Mouse (Mus musculus) ES-Bruce4 (cell line): ENCODE measurements around the gene Car11. TPM values are rescaled to one million over a fixed set of nuclear protein-coding genes. Genes with fewer than 3 reads are reported as not detected.

ENCODE experiments used
- H3K27ac ChIP-seq: 2 replicates; pipeline ENCODE4 v1.5.1; 2012; ENCODE audit warnings: low read length, inconsistent platforms; ENCODE audit not compliant: insufficient read depth
- H3K27me3 ChIP-seq: 2 replicates; pipeline ENCODE4 v1.6.1; 2012; ENCODE audit warnings: mild to moderate bottlenecking, low read length, inconsistent platforms; ENCODE audit not compliant: control insufficient read depth, poor library complexity, insufficient read depth, severe bottlenecking
- H3K36me3 ChIP-seq: 2 replicates; pipeline ENCODE4 v1.6.1; 2012; ENCODE audit warnings: inconsistent platforms, mild to moderate bottlenecking, low read length, moderate library complexity; ENCODE audit not compliant: control insufficient read depth, poor library complexity, insufficient read depth, severe bottlenecking
- H3K4me1 ChIP-seq: one replicate; pipeline ENCODE4 v1.8.1; 2011; ENCODE audit warnings: low read length; ENCODE audit not compliant: control insufficient read depth, insufficient read depth
- H3K4me3 ChIP-seq: 2 replicates; pipeline ENCODE4 v1.5.1; 2011; ENCODE audit warnings: low read depth, mild to moderate bottlenecking, low read length
- H3K9ac ChIP-seq: 2 replicates; pipeline ENCODE4 v1.6.1; 2012; ENCODE audit warnings: low read depth, mild to moderate bottlenecking, inconsistent platforms; ENCODE audit not compliant: poor library complexity, severe bottlenecking
- H3K9me3 ChIP-seq: replicated peaks from 2 replicates; pipeline ENCODE4 v1.6.1; 2012; ENCODE audit warnings: mild to moderate bottlenecking, low read length, inconsistent platforms; ENCODE audit not compliant: control insufficient read depth, poor library complexity, insufficient read depth, severe bottlenecking
- CTCF ChIP-seq: IDR thresholded peaks from one replicate; pipeline ENCODE4 v1.8.1; 2011; ENCODE audit warnings: low read depth, low read length
- EP300 ChIP-seq: IDR thresholded peaks from 2 replicates; pipeline ENCODE4 v1.6.1; 2011; ENCODE audit warnings: low read depth, low read length; ENCODE audit not compliant: insufficient read depth
- POLR2A ChIP-seq: IDR thresholded peaks from one replicate; pipeline ENCODE4 v1.8.1; 2011; ENCODE audit warnings: low read length; ENCODE audit not compliant: insufficient read depth
- polyA plus RNA-seq: library from polyadenylated mRNA; stranded (reverse); fragments of >200 nt; gene quantifications from 2 replicates; pipeline ENCODE4 v1.2.4, GENCODE M21; 2011; ENCODE audit warnings: low read depth; ENCODE audit not compliant: missing spikeins, insufficient read depth, insufficient read length

Gene Car11
- polyA plus RNA-seq, 1 experiment, result 6.0 TPM

DNA sequence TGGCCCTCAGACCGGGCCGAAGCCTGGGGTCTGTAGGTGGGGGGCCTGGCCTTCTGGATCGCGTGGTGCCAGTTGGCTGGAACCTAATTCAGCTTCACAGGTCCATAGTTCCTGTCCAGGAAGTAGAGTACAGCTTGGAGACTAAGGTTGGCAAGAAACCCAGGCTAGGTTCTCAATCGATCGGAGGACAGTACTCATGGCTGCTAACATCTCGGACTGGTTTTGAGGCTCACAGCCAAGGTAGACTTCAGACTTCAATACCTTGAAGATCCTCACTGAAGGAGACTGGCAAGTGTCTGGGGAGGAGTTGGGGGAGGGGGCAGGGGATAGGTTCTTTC, 21.6 kb downstream of the Car11 start:
- TF ChIP-seq POLR2A, result no peak
- TF ChIP-seq EP300, result no peak
- no peak for TF ChIP-seq CTCF
- H3K4me3 ChIP-seq, result no peak overlapping the region

DNA sequence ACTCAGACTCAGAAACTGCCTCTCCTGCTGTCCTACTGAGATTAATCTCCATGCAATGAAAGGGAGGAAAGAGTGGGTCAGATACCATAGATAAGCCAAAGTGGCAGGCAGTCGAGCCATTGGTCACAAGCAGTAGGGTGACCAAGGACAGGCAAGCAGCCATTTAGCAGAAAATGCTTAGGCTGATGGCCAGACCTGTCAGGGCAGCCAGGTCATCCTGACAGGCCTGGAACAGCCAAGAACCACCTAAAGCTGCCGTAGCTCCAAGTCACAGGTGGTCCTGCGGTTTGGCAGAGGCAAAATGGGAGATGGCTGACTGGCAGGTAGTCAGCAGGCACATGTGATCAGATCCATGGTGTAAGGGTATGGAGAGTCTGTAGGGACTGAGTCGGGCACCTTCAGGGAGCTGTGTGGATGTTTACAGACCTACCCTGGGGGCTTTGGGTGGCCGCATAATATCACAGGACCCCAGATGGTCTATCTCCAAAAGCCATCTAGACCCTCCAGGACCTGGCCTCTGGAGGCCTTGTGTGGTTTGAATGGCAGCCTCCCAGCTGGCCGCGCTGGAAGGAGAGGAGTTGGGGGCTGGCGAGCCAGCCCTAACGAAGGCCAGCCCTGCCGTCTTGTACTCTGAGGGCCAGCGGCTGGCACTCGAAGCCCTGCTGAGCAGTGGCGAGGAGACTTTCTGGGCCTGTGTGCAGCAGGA, 22.2 kb downstream of the Car11 start:
- peaks cover 32% of the 10 kb centered on the region for H3K36me3 ChIP-seq

More for the DNA sequence above, 21.6 kb downstream of the Car11 start:
- Histone ChIP-seq H3K27me3 (no peaks in the 10 kb centered on the region), H3K27ac (peak overlapping the region; percentile 29; the same call in 1 of the 2 replicates), H3K9me3 (no peaks in the 10 kb centered on the region), H3K9ac (0 out of 2 replicates have a peak overlapping the region, but pooled peaks have one; percentile 6), H3K4me1 (no peaks in the 10 kb centered on the region), H3K36me3 (peaks cover 32% of the 10 kb centered on the region)

DNA sequence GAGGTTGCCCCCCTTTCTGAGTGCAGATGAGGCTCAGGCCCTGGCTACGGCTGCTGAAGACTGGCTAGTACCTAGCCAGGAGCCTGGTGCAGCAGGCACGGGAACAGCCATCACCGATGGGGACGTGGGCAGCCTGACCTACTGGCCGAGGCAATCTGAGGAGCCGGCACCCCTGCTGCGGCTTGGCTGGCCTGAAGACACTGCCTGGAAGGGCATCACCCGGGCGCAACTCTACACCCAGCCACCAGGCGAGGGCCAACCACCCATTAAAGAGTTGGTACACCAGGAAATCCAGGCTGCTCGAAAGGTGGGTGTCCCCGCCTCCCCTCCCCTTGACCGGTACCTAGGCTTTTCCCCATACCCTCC, 22.7 kb downstream of the Car11 start:
- Histone ChIP-seq H3K36me3 (peaks cover 32% of the 10 kb centered on the region), H3K4me1 (no peaks in the 10 kb centered on the region), H3K9me3 (no peaks in the 10 kb centered on the region), H3K27me3 (no peaks in the 10 kb centered on the region), H3K4me3 (no peak overlapping the region), H3K27ac (no peak overlapping the region), H3K9ac (no peak overlapping the region)
- no peak for TF ChIP-seq POLR2A
- no peak for TF ChIP-seq EP300
- no peak for TF ChIP-seq CTCF

More for the DNA sequence above, 22.2 kb downstream of the Car11 start:
- Histone ChIP-seq H3K27ac (no peak overlapping the region), H3K9ac (no peak overlapping the region), H3K27me3 (no peaks in the 10 kb centered on the region), H3K9me3 (no peaks in the 10 kb centered on the region), H3K4me3 (no peak overlapping the region), H3K4me1 (no peaks in the 10 kb centered on the region)
- TF ChIP-seq POLR2A (no peak), EP300 (no peak), CTCF (no peak)

DNA sequence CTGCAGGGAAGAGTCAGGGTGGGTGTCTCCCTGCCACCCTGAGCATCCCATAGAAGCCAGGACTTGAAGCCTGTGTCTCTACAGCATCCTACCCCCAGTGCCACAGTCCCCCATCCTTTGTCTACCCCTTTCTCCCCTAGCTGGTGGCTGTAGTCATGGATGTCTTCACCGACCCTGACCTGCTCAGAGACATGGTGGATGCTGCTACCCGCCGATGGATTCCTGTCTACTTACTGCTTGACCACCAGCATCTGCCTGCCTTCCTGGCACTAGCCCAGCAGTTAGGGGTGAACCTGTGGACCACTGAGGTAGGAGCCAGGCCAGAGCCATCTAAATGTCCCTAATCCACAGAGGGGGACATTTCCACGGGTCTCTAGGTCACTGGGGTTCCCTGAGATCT, 23.7 kb downstream of the Car11 start:
- H3K9ac ChIP-seq, result no peak overlapping the region
- no peak overlapping the region for H3K27ac ChIP-seq
- no peaks in the 10 kb centered on the region for H3K27me3 ChIP-seq
- TF ChIP-seq CTCF (no peak), EP300 (no peak), POLR2A (no peak)
- peaks cover 32% of the 10 kb centered on the region for H3K36me3 ChIP-seq
- H3K4me3 ChIP-seq, result no peak overlapping the region
- no peaks in the 10 kb centered on the region for H3K4me1 ChIP-seq
- no peaks in the 10 kb centered on the region for H3K9me3 ChIP-seq

- H3K27me3 ChIP-seq, result no peaks in the 10 kb centered on the region
- H3K4me1 ChIP-seq, result no peaks in the 10 kb centered on the region
- peaks cover 29% of the 10 kb centered on the region for H3K36me3 ChIP-seq
- H3K9ac ChIP-seq, result no peak overlapping the region
- no peaks in the 10 kb centered on the region for H3K9me3 ChIP-seq
- TF ChIP-seq POLR2A (no peak), CTCF (no peak), EP300 (no peak)
- no peak overlapping the region for H3K4me3 ChIP-seq
- no peak overlapping the region for H3K27ac ChIP-seq
Observed at GRCm38 (mm10) chr7:45723781-45724180, 24.1 kb downstream of the Car11 start.

DNA sequence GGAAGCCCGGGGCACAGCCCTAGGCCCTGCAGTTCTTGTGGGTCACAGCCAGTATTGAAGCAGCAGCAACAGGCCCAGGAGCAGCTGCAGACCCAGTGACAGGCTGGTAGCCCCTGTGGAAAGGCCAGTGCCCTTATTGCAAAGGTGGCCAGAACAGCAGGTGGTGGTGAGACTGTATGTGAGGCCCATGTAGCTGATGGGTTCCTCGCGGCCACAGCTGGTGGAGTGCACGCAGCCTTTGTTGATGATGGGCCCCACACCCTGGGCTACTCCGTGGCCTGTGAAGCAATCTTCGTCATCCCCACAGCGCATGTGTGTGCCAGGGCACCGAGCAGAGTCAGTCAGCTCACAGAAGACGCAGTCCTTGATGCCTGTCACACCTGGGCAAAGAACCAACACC, 25.5 kb downstream of the Car11 start:
- Histone ChIP-seq H3K4me3 (no peak overlapping the region), H3K9ac (no peak overlapping the region), H3K36me3 (peaks cover 16% of the 10 kb centered on the region; the same call in 1 of the 2 replicates), H3K27ac (no peak overlapping the region), H3K4me1 (no peaks in the 10 kb centered on the region), H3K27me3 (no peaks in the 10 kb centered on the region), H3K9me3 (no peaks in the 10 kb centered on the region)
- no peak for TF ChIP-seq CTCF
- no peak for TF ChIP-seq EP300
- no peak for TF ChIP-seq POLR2A
